Comparison of ENCODE assay signal across 7 mouse cellular contexts in genomic region chr15:79777749-79778148, GRCm38 (mm10). TPM values are rescaled to one million over a fixed set of nuclear protein-coding genes. Genes with fewer than 3 reads are reported as not detected.
DNase-seq lines count a peak whose midpoint lies in the region; ATAC-seq and TF ChIP-seq lines count a peak whose summit lies in the region.

Gene Dnal4 (minus strand): TSS chr15:79777849.

- no peak for DNase-seq in thymus, adult 2 months
- DNase-seq in thymus, postnatal 14 days = no peak
- DNase-seq in forebrain, embryonic 11.5 days (ENCODE audit: low spot score) = no peak
- DNase-seq in hindbrain, postnatal 0 days (ENCODE audit: low spot score) = no peak
- no peak for DNase-seq in gastrocnemius, postnatal 14 days
- DNase-seq in right cerebral cortex, postnatal 14 days = no peak

- H3K4me1 ChIP-seq in thymus, adult 2 months (replicated peaks; ENCODE audit: control insufficient read depth, insufficient read depth, low read length) = peaks cover 9% of the 10 kb centered on the region
- H3K4me1 ChIP-seq in forebrain, embryonic 11.5 days (replicated peaks; ENCODE audit: control insufficient read depth, insufficient read depth, low read length) = peaks cover 5% of the 10 kb centered on the region; the same call in 1 of the 2 replicates
- peaks cover 9% of the 10 kb centered on the region for H3K4me1 ChIP-seq in hindbrain, postnatal 0 days (ENCODE audit: insufficient read depth, low read length)
- H3K4me1 ChIP-seq in midbrain, embryonic 16.5 days (ENCODE audit: control insufficient read depth, insufficient read depth, low read length) = peaks cover 16% of the 10 kb centered on the region

- ATAC-seq in forebrain, embryonic 11.5 days (replicated peaks; ENCODE audit: low FRiP score) = no peak
- ATAC-seq in hindbrain, postnatal 0 days = no peak
- no peak for ATAC-seq in midbrain, embryonic 16.5 days

- H3K4me2 ChIP-seq in forebrain, embryonic 11.5 days (ENCODE audit: low read depth, low read length, severe bottlenecking) = no peak within 1 kb of the TSS
- H3K4me2 ChIP-seq in hindbrain, postnatal 0 days (ENCODE audit: low read depth, low read length) = no peak within 1 kb of the TSS
- no peak within 1 kb of the TSS for H3K4me2 ChIP-seq in midbrain, embryonic 16.5 days (ENCODE audit: low read length)

- no peak for TF ChIP-seq CTCF in thymus, adult 2 months (IDR thresholded peaks at IDR 0.05; ENCODE audit: borderline replicate concordance, control insufficient read depth, extremely low read depth, insufficient read depth, low read length, poor library complexity)
- TF ChIP-seq CTCF in hindbrain, postnatal 0 days (IDR thresholded peaks at IDR 0.05; ENCODE audit: low read depth) = no peak

- H3K4me3 ChIP-seq in thymus, adult 2 months (ENCODE audit: control insufficient read depth, insufficient read depth, low read length) = no peak within 1 kb of the TSS
- H3K4me3 ChIP-seq in forebrain, embryonic 11.5 days (ENCODE audit: low read depth, low read length) = no peak within 1 kb of the TSS
- no peak within 1 kb of the TSS for H3K4me3 ChIP-seq in hindbrain, postnatal 0 days (ENCODE audit: low read length)
- H3K4me3 ChIP-seq in midbrain, embryonic 16.5 days (ENCODE audit: low read depth, low read length) = no peak within 1 kb of the TSS

- no peak within 1 kb of the TSS for H3K9ac ChIP-seq in forebrain, embryonic 11.5 days (ENCODE audit: low read length)
- no peak within 1 kb of the TSS for H3K9ac ChIP-seq in hindbrain, postnatal 0 days (replicated peaks; ENCODE audit: low read length)
- no peak within 1 kb of the TSS for H3K9ac ChIP-seq in midbrain, embryonic 16.5 days (ENCODE audit: low read depth, low read length)

- H3K27me3 ChIP-seq in thymus, adult 2 months (ENCODE audit: control insufficient read depth, insufficient read depth, low read length) = no peaks in the 10 kb centered on the region
- no peaks in the 10 kb centered on the region for H3K27me3 ChIP-seq in forebrain, embryonic 11.5 days (ENCODE audit: control insufficient read depth, insufficient read depth, low read length)
- no peaks in the 10 kb centered on the region for H3K27me3 ChIP-seq in hindbrain, postnatal 0 days (ENCODE audit: insufficient read depth, low read length)
- H3K27me3 ChIP-seq in midbrain, embryonic 16.5 days (ENCODE audit: control insufficient read depth, insufficient read depth, low read depth, low read length) = no peaks in the 10 kb centered on the region

- no peak within 1 kb of the TSS for H3K27ac ChIP-seq in thymus, adult 2 months (ENCODE audit: control insufficient read depth, insufficient read depth, low read length)
- no peak within 1 kb of the TSS for H3K27ac ChIP-seq in forebrain, embryonic 11.5 days (ENCODE audit: low read depth, low read length)
- no peak within 1 kb of the TSS for H3K27ac ChIP-seq in hindbrain, postnatal 0 days
- H3K27ac ChIP-seq in midbrain, embryonic 16.5 days (ENCODE audit: low read length) = no peak within 1 kb of the TSS

- intact Hi-C loops in gastrocnemius, postnatal 14 days (cut with DNase I; ENCODE audit: low total_unique reads) = no loop called here

- H3K36me3 ChIP-seq in thymus, adult 2 months (ENCODE audit: control insufficient read depth, insufficient read depth, low read length) = no peaks in the 10 kb centered on the region
- no peaks in the 10 kb centered on the region for H3K36me3 ChIP-seq in forebrain, embryonic 11.5 days (ENCODE audit: control insufficient read depth, insufficient read depth, low read length)
- no peaks in the 10 kb centered on the region for H3K36me3 ChIP-seq in hindbrain, postnatal 0 days (ENCODE audit: insufficient read depth, low read length)
- H3K36me3 ChIP-seq in midbrain, embryonic 16.5 days (ENCODE audit: control insufficient read depth, insufficient read depth, low read length) = no peaks in the 10 kb centered on the region

- H3K9me3 ChIP-seq in forebrain, embryonic 11.5 days (ENCODE audit: control insufficient read depth, low read length) = no peaks in the 10 kb centered on the region
- H3K9me3 ChIP-seq in hindbrain, postnatal 0 days (ENCODE audit: low read length) = no peaks in the 10 kb centered on the region
- no peaks in the 10 kb centered on the region for H3K9me3 ChIP-seq in midbrain, embryonic 16.5 days (replicated peaks; ENCODE audit: control insufficient read depth, low read length, poor library complexity, severe bottlenecking)

- TF ChIP-seq POLR2A in thymus, adult 2 months (IDR thresholded peaks at IDR 0.05; ENCODE audit: control insufficient read depth, extremely low read depth, insufficient read depth, low read length, poor library complexity) = no peak

RNA-seq across cellular contexts. Expression of gene Dnal4, which starts in this region (rescaled TPM):
- polyA plus RNA-seq in thymus, adult 2 months (2012; rRNA removed) = 51.2 and 51.3 TPM in 2 replicates
- polyA plus RNA-seq in forebrain, embryonic 11.5 days (2014; fragmentation: Nextera tagmentation; extraction: Ambion mirVana) = 63.9 and 76.7 TPM in 2 replicates
- 42.7 and 50.3 TPM in 2 replicates for total RNA-seq in hindbrain, postnatal 0 days (2014; rRNA removed)
- 54.0 and 56.7 TPM in 2 replicates for polyA plus RNA-seq in hindbrain, postnatal 0 days (2015; fragmentation: Nextera tagmentation; extraction: Ambion mirVana)
- 69.0 and 76.5 TPM in 2 replicates for polyA plus RNA-seq in midbrain, embryonic 16.5 days (2015; fragmentation: Nextera tagmentation; extraction: Ambion mirVana)
- total RNA-seq in gastrocnemius, postnatal 14 days (2021) = 1 to 10 TPM; 7.4 to 7.6 TPM
